Mouse (Mus musculus) heart, adult 2 months (tissue): Measurements from ENCODE around the gene Rras.

Source experiments
- CTCF ChIP-seq: fragments of 200-600 bp; IDR thresholded peaks from 2 replicates; pipeline ENCODE4 v1.8.1; 2022; ENCODE audit warnings: antibody characterized with exemption, mild to moderate bottlenecking, moderate library complexity
- EP300 ChIP-seq: fragments of 200-500 bp; IDR thresholded peaks from 2 replicates; pipeline ENCODE4 v1.6.1; 2011; ENCODE audit warnings: low read depth, low read length, control low read depth; ENCODE audit not compliant: insufficient read depth
- POLR2A ChIP-seq: fragments of 200-500 bp; IDR thresholded peaks from 2 replicates; pipeline ENCODE4 v1.6.1; 2011; ENCODE audit warnings: mild to moderate bottlenecking, low read depth, low read length, control low read depth; ENCODE audit not compliant: insufficient read depth

DNA sequence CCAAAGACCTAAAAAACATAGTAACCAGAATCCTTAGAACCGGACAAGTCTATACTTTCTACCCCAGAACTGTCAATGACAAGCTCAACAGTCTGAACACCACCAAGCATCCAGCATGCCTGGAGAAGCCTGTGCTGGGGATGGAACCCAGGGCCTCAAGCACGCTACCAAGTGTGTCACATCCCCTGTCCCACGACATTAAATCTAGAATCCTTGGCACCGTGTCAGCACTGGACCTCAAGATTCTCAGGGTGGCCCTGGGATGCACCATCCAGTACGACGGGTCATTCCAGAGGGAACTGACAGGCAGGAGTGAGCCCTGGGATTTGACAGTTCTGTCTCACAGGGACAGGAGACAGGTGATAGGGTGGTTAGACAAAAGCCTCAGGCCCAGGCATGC lies 12.2 kb downstream of the Rras start:
- TF ChIP-seq POLR2A (no peak), CTCF (no peak), EP300 (no peak)
